Mouse (Mus musculus) olfactory bulb, adult 2 months (tissue): Measurements from ENCODE around the gene Abhd2. TPM values are rescaled to one million over a fixed set of nuclear protein-coding genes. Genes with fewer than 3 reads are reported as not detected.

ENCODE experiments used
- H3K27ac ChIP-seq: fragments of 200-500 bp; 2 replicates; pipeline ENCODE4 v1.5.1; 2012; ENCODE audit warnings: low read depth, low read length; ENCODE audit not compliant: insufficient read depth
- H3K4me1 ChIP-seq: fragments of 200-500 bp; 2 replicates; pipeline ENCODE4 v1.6.1; 2012; ENCODE audit warnings: low read length; ENCODE audit not compliant: control insufficient read depth, insufficient read depth
- H3K4me3 ChIP-seq: fragments of 200-500 bp; 2 replicates; pipeline ENCODE4 v1.5.1; 2012; ENCODE audit warnings: mild to moderate bottlenecking, low read depth, low read length, moderate library complexity; ENCODE audit not compliant: insufficient read depth
- CTCF ChIP-seq: fragments of 200-500 bp; IDR thresholded peaks from 2 replicates; pipeline ENCODE4 v1.5.1; 2012; ENCODE audit warnings: low read depth, mild to moderate bottlenecking, low read length, moderate library complexity; ENCODE audit not compliant: insufficient read depth
- POLR2A ChIP-seq: fragments of 200-500 bp; IDR thresholded peaks from 2 replicates; pipeline ENCODE4 v1.6.1; 2012; ENCODE audit warnings: mild to moderate bottlenecking, low read depth, low read length, moderate library complexity; ENCODE audit not compliant: insufficient read depth
- WGBS: fragments of 180-500 bp; shearing (Covaris S2); methylation state at CpG from one replicate; pipeline ENCODE4 v1.1.7; 2018; 5-methylcytosine and 5-hydroxymethylcytosine counted together
- polyA plus RNA-seq: library from polyadenylated mRNA; stranded (reverse); fragments of >200 nt; gene quantifications from 2 replicates; pipeline ENCODE4 v1.2.4, GENCODE M21; 2012; ENCODE audit warnings: low replicate concordance; ENCODE audit not compliant: missing spikeins, insufficient read depth, insufficient read length

Gene Abhd2
- polyA plus RNA-seq, 1 experiment, result not detected

- WGBS, result 31% methylated on average over 15 of the region's 15 CpGs
- TF ChIP-seq POLR2A (no peak), CTCF (no peak)
- H3K4me1 ChIP-seq, result peaks cover 47% of the 10 kb centered on the region
- peak overlapping the region; percentile 81 for H3K27ac ChIP-seq
- no peak overlapping the region for H3K4me3 ChIP-seq
Observed at GRCm38 (mm10) chr7:79358350-79359182, 85.6 kb downstream of the Abhd2 start.

- no peak overlapping the region for H3K4me3 ChIP-seq
- no peak for TF ChIP-seq CTCF
- TF ChIP-seq POLR2A, result no peak
- H3K4me1 ChIP-seq, result peaks cover 47% of the 10 kb centered on the region
- H3K27ac ChIP-seq, result peak overlapping the region; percentile 81
- whole genome bisulfite sequencing, result 31% methylated on average over 3 of the region's 3 CpGs
Observed at GRCm38 (mm10) chr7:79359183-79359435, 86.1 kb downstream of the Abhd2 start.

GRCm38 (mm10) chr7:79360056-79360455 lies 87.1 kb downstream of the Abhd2 start:
- peaks cover 51% of the 10 kb centered on the region for H3K4me1 ChIP-seq
- peak overlapping the region; percentile 43 for H3K27ac ChIP-seq
- H3K4me3 ChIP-seq, result no peak overlapping the region
- WGBS, result 33% methylated on average over 11 of the region's 11 CpGs
- TF ChIP-seq POLR2A (no peak), CTCF (no peak)

- H3K27ac ChIP-seq, result peak overlapping the region; percentile 48
- WGBS, result 21% methylated on average over 8 of the region's 8 CpGs
- peaks cover 51% of the 10 kb centered on the region for H3K4me1 ChIP-seq
- H3K4me3 ChIP-seq, result no peak overlapping the region
- TF ChIP-seq POLR2A (no peak), CTCF (no peak)
Observed at GRCm38 (mm10) chr7:79362208-79362607, 89.2 kb downstream of the Abhd2 start.

GRCm38 (mm10) chr7:79362830-79363229 lies 89.8 kb downstream of the Abhd2 start:
- WGBS, result 61% methylated on average over 7 of the region's 7 CpGs

GRCm38 (mm10) chr7:79363370-79364043 lies 90.5 kb downstream of the Abhd2 start:
- Histone ChIP-seq H3K4me1 (peaks cover 42% of the 10 kb centered on the region), H3K27ac (peak overlapping the region; percentile 27; the same call in 1 of the 2 replicates), H3K4me3 (no peak overlapping the region)
- TF ChIP-seq POLR2A (no peak), CTCF (no peak)
- WGBS, result 42% methylated on average over 8 of the region's 8 CpGs

More at GRCm38 (mm10) chr7:79362830-79363229, 89.8 kb downstream of the Abhd2 start:
- no peak for TF ChIP-seq POLR2A
- TF ChIP-seq CTCF, result no peak
- Histone ChIP-seq H3K27ac (peak overlapping the region; percentile 27), H3K4me1 (peaks cover 48% of the 10 kb centered on the region), H3K4me3 (no peak overlapping the region)

GRCm38 (mm10) chr7:79368664-79369063 lies 95.7 kb downstream of the Abhd2 start:
- TF ChIP-seq CTCF (no peak), POLR2A (no peak)
- peaks cover 4% of the 10 kb centered on the region; the same call in 1 of the 2 replicates for H3K4me1 ChIP-seq
- 81% methylated on average over 5 of the region's 5 CpGs for WGBS
- H3K4me3 ChIP-seq, result no peak overlapping the region
- H3K27ac ChIP-seq, result no peak overlapping the region

- TF ChIP-seq CTCF, result no peak
- TF ChIP-seq POLR2A, result no peak
- Histone ChIP-seq H3K4me3 (no peak overlapping the region), H3K4me1 (peaks cover 4% of the 10 kb centered on the region; the same call in 1 of the 2 replicates), H3K27ac (no peak overlapping the region)
- 53% methylated on average over 4 of the region's 4 CpGs for WGBS
Observed at GRCm38 (mm10) chr7:79369416-79369815, 96.4 kb downstream of the Abhd2 start.

- TF ChIP-seq POLR2A, result no peak
- TF ChIP-seq CTCF, result peak; percentile 81; the same call in 1 of the 2 replicates
- H3K4me1 ChIP-seq, result peaks cover 5% of the 10 kb centered on the region; the same call in 1 of the 2 replicates
- no peak overlapping the region for H3K27ac ChIP-seq
- WGBS, result 44% methylated on average over 10 of the region's 10 CpGs
- H3K4me3 ChIP-seq, result no peak overlapping the region
Observed at GRCm38 (mm10) chr7:79371321-79371879, 98.4 kb downstream of the Abhd2 start.
